Mouse (Mus musculus) adrenal gland, postnatal 10 days (tissue): Measurements from ENCODE around the gene Itih4. TPM values are rescaled to one million over a fixed set of nuclear protein-coding genes. Genes with fewer than 3 reads are reported as not detected.
A peak's percentile ranks its signal among the peaks of the same experiment; 100 is the strongest.

ENCODE experiments used
- DNase-seq: peaks from one replicate; pipeline ENCODE4 v3.0.0; 2021; ENCODE audit warnings: mixed read lengths
- total RNA-seq, 2 experiments: library from RNA; stranded (reverse); gene quantifications; 2 replicates each; pipeline ENCODE4 v1.2.3; 2021

Gene Itih4
- total RNA-seq, 2 experiments from 2014 or later, result 167 to 428 TPM

GRCm38 (mm10) chr14:30878958-30879571 lies 7.2 kb upstream of the Itih4 start, which contains the start of gene Mustn1:
Gene Mustn1 (plus strand): TSS chr14:30879200.
- DNase-seq, result no peak

- no peak for DNase-seq
Measured at GRCm38 (mm10) chr14:30879794-30880193, 6.5 kb upstream of the Itih4 start.

GRCm38 (mm10) chr14:30880251-30880650 lies 6.0 kb upstream of the Itih4 start:
- no peak for DNase-seq

GRCm38 (mm10) chr14:30880811-30881717 lies 5.2 kb upstream of the Itih4 start:
- DNase-seq, result peak; percentile 78

GRCm38 (mm10) chr14:30881718-30882108 lies 4.6 kb upstream of the Itih4 start:
- DNase-seq, result no peak

- no peak for DNase-seq
Measured at GRCm38 (mm10) chr14:30885298-30885697, 978 bp upstream of the Itih4 start.

GRCm38 (mm10) chr14:30888271-30888732 lies 2.0 kb downstream of the Itih4 start:
- DNase-seq, result peak; percentile 81

- no peak for DNase-seq
Measured at GRCm38 (mm10) chr14:30899972-30900371, 13.7 kb downstream of the Itih4 start.

- DNase-seq, result no peak
Measured at GRCm38 (mm10) chr14:30902628-30903027, 16.4 kb downstream of the Itih4 start.

GRCm38 (mm10) chr14:30903036-30903435 lies 16.8 kb downstream of the Itih4 start:
- DNase-seq, result no peak

- no peak for DNase-seq
Measured at GRCm38 (mm10) chr14:30904307-30904706, 18.0 kb downstream of the Itih4 start.

GRCm38 (mm10) chr14:30906001-30906400 lies 19.7 kb downstream of the Itih4 start:
- DNase-seq, result no peak

- DNase-seq, result no peak
Measured at GRCm38 (mm10) chr14:30907814-30908265, 21.6 kb downstream of the Itih4 start.

GRCm38 (mm10) chr14:30911141-30911540 lies 24.9 kb downstream of the Itih4 start:
- peak; percentile 19 for DNase-seq

GRCm38 (mm10) chr14:30912641-30913040 lies 26.4 kb downstream of the Itih4 start:
- no peak for DNase-seq

GRCm38 (mm10) chr14:30913404-30913803 lies 27.1 kb downstream of the Itih4 start:
- peak; percentile 60 for DNase-seq

- no peak for DNase-seq
Measured at GRCm38 (mm10) chr14:30916516-30916915, 30.2 kb downstream of the Itih4 start.

- no peak for DNase-seq
Measured at GRCm38 (mm10) chr14:30922053-30922670, 35.9 kb downstream of the Itih4 start.

GRCm38 (mm10) chr14:30923375-30924105 lies 37.3 kb downstream of the Itih4 start, which contains the start of gene Itih3:
Gene Itih3 (minus strand): TSS chr14:30923760.
- peak; percentile 23 for DNase-seq

GRCm38 (mm10) chr14:30925492-30925891 lies 39.2 kb downstream of the Itih4 start:
- DNase-seq, result no peak

GRCm38 (mm10) chr14:30930386-30930785 lies 44.1 kb downstream of the Itih4 start:
- DNase-seq, result peak; percentile 49

GRCm38 (mm10) chr14:30933351-30933750 lies 47.1 kb downstream of the Itih4 start:
- DNase-seq, result peak; percentile 38
